Mouse (Mus musculus) 3T3-L1 (cell line): ENCODE measurements around the gene Irf2bp1.
A peak's percentile ranks its signal among the peaks of the same experiment; 100 is the strongest.

Source experiments
- DNase-seq: peaks from one replicate; pipeline ENCODE4 v3.0.0-alpha.2; 2015; ENCODE audit warnings: low read depth, low spot score

Gene Irf2bp1

GRCm38 (mm10) chr7:19024581-19025255 lies 20.9 kb downstream of the Irf2bp1 start:
- DNase-seq, result peak; percentile 32

GRCm38 (mm10) chr7:19028067-19028466 lies 24.2 kb downstream of the Irf2bp1 start:
- DNase-seq, result peak; percentile 61

- peak; percentile 64 for DNase-seq
These were observed 25.3 kb downstream of the Irf2bp1 start for GRCm38 (mm10) chr7:19029084-19029653.

- no peak for DNase-seq
These were observed 27.8 kb downstream of the Irf2bp1 start for GRCm38 (mm10) chr7:19031641-19032040.

- peak; percentile 8 for DNase-seq
These were observed 40.8 kb downstream of the Irf2bp1 start for GRCm38 (mm10) chr7:19044616-19045015.

GRCm38 (mm10) chr7:19046286-19047069 lies 42.6 kb downstream of the Irf2bp1 start:
- DNase-seq, result no peak

GRCm38 (mm10) chr7:19048006-19048527 lies 44.2 kb downstream of the Irf2bp1 start:
- DNase-seq, result no peak

- DNase-seq, result no peak
These were observed 45.4 kb downstream of the Irf2bp1 start for GRCm38 (mm10) chr7:19049252-19049651.

GRCm38 (mm10) chr7:19050172-19050571 lies 46.3 kb downstream of the Irf2bp1 start:
- DNase-seq, result no peak

- DNase-seq, result no peak
These were observed 47.3 kb downstream of the Irf2bp1 start for GRCm38 (mm10) chr7:19051161-19051560.

- DNase-seq, result no peak
These were observed 48.7 kb downstream of the Irf2bp1 start for GRCm38 (mm10) chr7:19052345-19053135.

- DNase-seq, result no peak
These were observed 49.3 kb downstream of the Irf2bp1 start for GRCm38 (mm10) chr7:19053136-19053532.

- DNase-seq, result no peak
These were observed 50.4 kb downstream of the Irf2bp1 start, which contains the start of gene Rsph6a for GRCm38 (mm10) chr7:19054047-19054776. TSS of gene Rsph6a (plus strand) at chr7:19054690.

- DNase-seq, result no peak
These were observed 50.9 kb downstream of the Irf2bp1 start for GRCm38 (mm10) chr7:19054777-19055076.

- no peak for DNase-seq
These were observed 51.3 kb downstream of the Irf2bp1 start for GRCm38 (mm10) chr7:19055108-19055507.
